Mouse (Mus musculus) large intestine, adult 2 months (tissue): ENCODE data around the gene Defb36. TPM values are rescaled to one million over a fixed set of nuclear protein-coding genes. Genes with fewer than 3 reads are reported as not detected.

Source experiments
- DNase-seq: peaks from one replicate; pipeline ENCODE4 v3.0.0-alpha.2; 2012; ENCODE audit warnings: low read depth, low spot score
- WGBS: fragments of 180-500 bp; shearing (Covaris S2); methylation state at CpG from one replicate; pipeline ENCODE4 v1.1.7; 2018; 5-methylcytosine and 5-hydroxymethylcytosine counted together
- polyA plus RNA-seq: library from polyadenylated mRNA; depleted of rRNA; stranded (reverse); fragments of >200 nt; gene quantifications from 2 replicates; pipeline ENCODE4 v1.2.3, GENCODE M21; 2012; rRNA removed

Defb36 gene
- polyA plus RNA-seq, 1 experiment = not detected

- no peak for DNase-seq
These were observed 53.3 kb downstream of the Defb36 start for GRCm38 (mm10) chr2:152657398-152657797.

GRCm38 (mm10) chr2:152661163-152661562 is 57.0 kb downstream of the Defb36 start:
- DNase-seq = no peak
- 75% methylated on average over 6 of the region's 6 CpGs for WGBS

More at GRCm38 (mm10) chr2:152657398-152657797, 53.3 kb downstream of the Defb36 start:
- WGBS = 55% methylated on average over 10 of the region's 10 CpGs

Other genes with a start within 250 kb of the Defb36 start
- 0.34 and 0.87 TPM in 2 replicates for gene Nrsn2, start 227.7 kb upstream of the Defb36 start, polyA plus RNA-seq
- gene Sox12, start 206.3 kb upstream of the Defb36 start, polyA plus RNA-seq = 1.9 and 2.0 TPM in 2 replicates
- 1.7 and 2.0 TPM in 2 replicates for gene Zcchc3, start 189.3 kb upstream of the Defb36 start, polyA plus RNA-seq
- not detected in 2 replicates for gene 6820408C15Rik, start 188.7 kb upstream of the Defb36 start, polyA plus RNA-seq
- gene Defb23, start 139.7 kb upstream of the Defb36 start, polyA plus RNA-seq = not detected in 2 replicates
- 0.26 and 0.69 TPM in 2 replicates for gene Defb20, start 127.3 kb upstream of the Defb36 start, polyA plus RNA-seq
- not detected in 2 replicates for gene Defb22, start 114.2 kb upstream of the Defb36 start, polyA plus RNA-seq
- not detected in 2 replicates for gene Defb26, start 92.6 kb upstream of the Defb36 start, polyA plus RNA-seq
- not detected in 2 replicates for gene Defb28, start 86.1 kb upstream of the Defb36 start, polyA plus RNA-seq
- gene Defb29, start 64.2 kb upstream of the Defb36 start, polyA plus RNA-seq = not detected in 2 replicates
- gene Gm17416, start 35.0 kb upstream of the Defb36 start, polyA plus RNA-seq = not detected in 2 replicates
- gene Defb21, start 31.6 kb upstream of the Defb36 start, polyA plus RNA-seq = not detected in 2 replicates
- gene Defb19, start 24.0 kb upstream of the Defb36 start, polyA plus RNA-seq = not detected in 2 replicates
- not detected in 2 replicates for gene Defb45, start 4.9 kb upstream of the Defb36 start, polyA plus RNA-seq
- gene Defb25, start 18.7 kb downstream of the Defb36 start, polyA plus RNA-seq = 0.78 and 1.1 TPM in 2 replicates
- gene Rem1, start 22.6 kb downstream of the Defb36 start, polyA plus RNA-seq = 3.6 and 3.7 TPM in 2 replicates
- gene H13, start 65.1 kb downstream of the Defb36 start, polyA plus RNA-seq = 102 and 126 TPM in 2 replicates
- gene Mcts2, start 82.7 kb downstream of the Defb36 start, polyA plus RNA-seq = 5.8 and 6.4 TPM in 2 replicates
- gene Id1, start 131.9 kb downstream of the Defb36 start, polyA plus RNA-seq = 365 and 412 TPM in 2 replicates
- 1.6 and 2.0 TPM in 2 replicates for gene Cox4i2, start 149.8 kb downstream of the Defb36 start, polyA plus RNA-seq
- gene Bcl2l1, start 227.4 kb downstream of the Defb36 start, polyA plus RNA-seq = 42.4 and 43.6 TPM in 2 replicates
- 5.0 and 5.2 TPM in 2 replicates for gene Tpx2, start 243.6 kb downstream of the Defb36 start, polyA plus RNA-seq